Mouse (Mus musculus) ES-E14 (cell line): ENCODE measurements around the gene Rnft1.

Source experiments
- CHD2 ChIP-seq: IDR thresholded peaks from 2 replicates; pipeline ENCODE4 v1.6.1; 2014; ENCODE audit warnings: mild to moderate bottlenecking, low read depth, low read length, inconsistent platforms
- HCFC1 ChIP-seq: IDR thresholded peaks from 2 replicates; pipeline ENCODE4 v1.6.1; 2012; ENCODE audit warnings: low read length, inconsistent platforms, borderline replicate concordance; ENCODE audit not compliant: insufficient read depth
- MAFK ChIP-seq: IDR thresholded peaks from 2 replicates; pipeline ENCODE4 v1.6.1; 2014; ENCODE audit warnings: mild to moderate bottlenecking, low read depth, low read length, inconsistent platforms; ENCODE audit not compliant: insufficient read depth
- ZNF384 ChIP-seq: IDR thresholded peaks from 2 replicates; pipeline ENCODE4 v1.6.1; 2012; ENCODE audit warnings: low read depth, low read length, inconsistent platforms

- no peak for TF ChIP-seq ZNF384
- no peak for TF ChIP-seq CHD2
- TF ChIP-seq HCFC1, result no peak
- TF ChIP-seq MAFK, result no peak
Observed at GRCm38 (mm10) chr11:86545556-86545955, 61.1 kb downstream of the Rnft1 start.
